Mouse (Mus musculus) cortical plate, adult 2 months (tissue): ENCODE data around the gene Cldn9.

Source experiments
- CTCF ChIP-seq: fragments of 200-500 bp; IDR thresholded peaks from 2 replicates; pipeline ENCODE4 v1.5.1; 2011; ENCODE audit warnings: mild to moderate bottlenecking, control low read depth, low read length; ENCODE audit not compliant: insufficient read depth; ENCODE audit errors: extremely low read depth
- POLR2A ChIP-seq: fragments of 200-500 bp; IDR thresholded peaks from 2 replicates; pipeline ENCODE4 v1.6.1; 2011; ENCODE audit warnings: mild to moderate bottlenecking, low read length, control low read depth; ENCODE audit not compliant: insufficient read depth; ENCODE audit errors: extremely low read depth

DNA sequence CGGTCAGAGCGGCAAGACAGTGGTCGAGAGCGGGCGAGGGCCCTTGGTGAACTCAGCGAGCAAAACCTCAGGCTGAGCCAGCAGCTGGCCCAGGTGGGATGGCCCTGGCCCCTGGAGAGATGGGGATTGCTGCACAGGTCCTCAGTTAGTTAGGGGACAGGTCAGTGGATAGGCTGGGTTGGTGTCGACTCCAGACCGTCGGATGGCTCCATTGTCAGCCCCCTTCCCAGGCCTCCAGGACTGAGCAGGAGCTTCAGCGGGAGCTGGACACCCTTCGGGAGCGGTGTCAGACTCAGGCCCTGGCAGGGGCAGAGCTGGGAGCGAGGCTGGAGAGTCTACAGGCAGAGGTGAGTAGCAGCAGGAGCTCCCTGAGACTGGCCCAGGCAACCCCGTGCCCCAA lies 18.3 kb downstream of the Cldn9 start:
- TF ChIP-seq POLR2A = no peak
- no peak for TF ChIP-seq CTCF
